Mouse (Mus musculus) right cerebral cortex, postnatal 14 days (tissue): Measurements from ENCODE around the gene Evc.

Experiments used
- DNase-seq: peaks from one replicate; pipeline ENCODE4 v3.0.0; 2022

The Evc gene

GRCm38 (mm10) chr5:37336485-37337105, at the start of gene Evc:
Gene Evc (minus strand): TSS chr5:37336894.
- DNase-seq: peak; percentile 43

- DNase-seq: no peak
These were observed 46.9 kb upstream of the Evc start for GRCm38 (mm10) chr5:37383570-37383969.

- no peak for DNase-seq
These were observed 43.9 kb upstream of the Evc start for GRCm38 (mm10) chr5:37380641-37381040.

GRCm38 (mm10) chr5:37377376-37377775, 40.7 kb upstream of the Evc start:
- DNase-seq: no peak

GRCm38 (mm10) chr5:37368796-37369195, 32.1 kb upstream of the Evc start:
- peak; percentile 15 for DNase-seq

- no peak for DNase-seq
These were observed 29.1 kb upstream of the Evc start for GRCm38 (mm10) chr5:37365751-37366150.

GRCm38 (mm10) chr5:37363284-37363683, 26.6 kb upstream of the Evc start:
- DNase-seq: no peak

- DNase-seq: no peak
These were observed 25.9 kb upstream of the Evc start for GRCm38 (mm10) chr5:37362618-37363017.

- no peak for DNase-seq
These were observed 19.3 kb upstream of the Evc start for GRCm38 (mm10) chr5:37356027-37356426.

- peak; percentile 58 for DNase-seq
These were observed 17.7 kb upstream of the Evc start for GRCm38 (mm10) chr5:37354385-37354784.

GRCm38 (mm10) chr5:37351791-37352190, 15.1 kb upstream of the Evc start:
- DNase-seq: no peak

GRCm38 (mm10) chr5:37343962-37344361, 7.3 kb upstream of the Evc start:
- DNase-seq: no peak

GRCm38 (mm10) chr5:37338288-37338687, 1.6 kb upstream of the Evc start, which contains the start of gene Evc2:
Gene Evc2 (plus strand): TSS chr5:37338499.
- DNase-seq: peak; percentile 68

GRCm38 (mm10) chr5:37337696-37338095, 1.0 kb upstream of the Evc start:
- DNase-seq: no peak

GRCm38 (mm10) chr5:37335061-37335460, 1.6 kb downstream of the Evc start:
- DNase-seq: no peak

- no peak for DNase-seq
These were observed 4.6 kb downstream of the Evc start for GRCm38 (mm10) chr5:37332066-37332465.

GRCm38 (mm10) chr5:37331133-37331505, 5.6 kb downstream of the Evc start:
- no peak for DNase-seq

GRCm38 (mm10) chr5:37330449-37331132, 6.1 kb downstream of the Evc start:
- no peak for DNase-seq

GRCm38 (mm10) chr5:37326675-37327074, 10.0 kb downstream of the Evc start:
- DNase-seq: no peak

- no peak for DNase-seq
These were observed 15.9 kb downstream of the Evc start for GRCm38 (mm10) chr5:37320761-37321160.

GRCm38 (mm10) chr5:37320174-37320573, 16.5 kb downstream of the Evc start:
- DNase-seq: peak; percentile 31

GRCm38 (mm10) chr5:37318715-37319114, 18.0 kb downstream of the Evc start:
- no peak for DNase-seq

- DNase-seq: no peak
These were observed 23.5 kb downstream of the Evc start for GRCm38 (mm10) chr5:37312980-37313722.

- no peak for DNase-seq
These were observed 26.7 kb downstream of the Evc start for GRCm38 (mm10) chr5:37310026-37310425.
